Mouse (Mus musculus): Measurements from ENCODE around the gene Flg2. TPM values are rescaled to one million over a fixed set of nuclear protein-coding genes. Genes with fewer than 3 reads are reported as not detected.

Gene Flg2
- polyA plus RNA-seq (2012; rRNA removed), result not detected in 2 replicates

GRCm38 (mm10) chr3:93196978-93197377, at the start of gene Flg2:
TSS of gene Flg2 (plus strand) at chr3:93197278.
- Histone ChIP-seq H3K4me1 (ENCODE audit: control insufficient read depth, insufficient read depth, low read length) (no peaks in the 10 kb centered on the region), H3K4me3 (replicated peaks; ENCODE audit: extremely low read depth, low read depth, low read length) (no peak within 1 kb of the TSS)
- 84% methylated on average over 3 of the region's 3 CpGs for WGBS
- no peak for DNase-seq
- TF ChIP-seq POLR2A (IDR thresholded peaks at IDR 0.05; ENCODE audit: borderline replicate concordance, extremely low read depth, low read depth, low read length), result no peak
- no peak for TF ChIP-seq CTCF (IDR thresholded peaks at IDR 0.05; ENCODE audit: insufficient read depth, low read length)

DNA sequence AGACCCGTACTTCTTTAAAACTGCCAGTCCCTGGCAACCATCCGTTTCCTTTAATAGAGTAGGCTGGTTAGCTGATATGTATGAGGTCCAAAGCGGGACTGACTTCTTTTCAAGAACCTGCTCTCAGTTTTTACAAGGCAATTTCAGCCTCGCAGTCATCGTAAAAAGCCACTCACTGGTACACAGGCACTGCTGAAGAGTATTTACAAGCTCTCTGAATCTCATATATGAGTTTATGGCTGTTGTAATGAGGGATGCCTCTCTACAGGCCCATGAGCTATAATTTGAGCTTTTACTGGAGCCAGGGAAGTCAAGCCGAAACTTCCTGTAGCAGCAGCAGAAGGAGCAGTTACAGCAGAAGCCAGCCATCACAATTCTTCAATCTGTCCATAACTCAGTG, 34.6 kb upstream of the Flg2 start:
- TF ChIP-seq CTCF (IDR thresholded peaks at IDR 0.05; ENCODE audit: insufficient read depth, low read length) (no peak), POLR2A (IDR thresholded peaks at IDR 0.05; ENCODE audit: borderline replicate concordance, extremely low read depth, low read depth, low read length) (no peak)
- H3K4me3 ChIP-seq (replicated peaks; ENCODE audit: extremely low read depth, low read depth, low read length), result no peak overlapping the region
- DNase-seq, result no peak
- WGBS, result 78% methylated on average over 6 of the region's 6 CpGs
- H3K4me1 ChIP-seq (ENCODE audit: control insufficient read depth, insufficient read depth, low read length), result no peaks in the 10 kb centered on the region

- WGBS, result 57% methylated on average over 1 of the region's 1 CpGs
- TF ChIP-seq POLR2A (IDR thresholded peaks at IDR 0.05; ENCODE audit: borderline replicate concordance, extremely low read depth, low read depth, low read length) (no peak), CTCF (IDR thresholded peaks at IDR 0.05; ENCODE audit: insufficient read depth, low read length) (no peak)
- Histone ChIP-seq H3K4me3 (replicated peaks; ENCODE audit: extremely low read depth, low read depth, low read length) (no peak overlapping the region), H3K4me1 (ENCODE audit: control insufficient read depth, insufficient read depth, low read length) (no peaks in the 10 kb centered on the region)
- DNase-seq, result no peak
Measured at GRCm38 (mm10) chr3:93162996-93163592, 34.0 kb upstream of the Flg2 start.

DNA sequence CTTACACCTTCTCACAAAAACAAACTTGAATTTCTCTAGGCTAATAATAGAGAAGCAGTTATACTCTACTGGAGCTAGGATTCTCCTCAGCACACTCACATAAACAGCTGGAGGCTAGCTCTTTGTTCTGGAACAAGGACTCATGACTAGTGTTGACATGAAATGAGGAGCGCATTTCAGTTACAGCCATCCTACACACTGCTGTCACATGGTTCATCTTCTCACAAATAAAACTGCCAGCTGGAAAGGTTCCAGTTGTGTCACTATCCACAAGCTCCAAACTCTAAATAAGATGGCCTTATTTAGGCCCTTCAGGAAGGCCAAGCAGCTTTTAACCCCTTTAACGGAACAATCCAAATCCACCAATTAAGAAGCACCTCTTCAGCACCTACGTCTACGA, 16.2 kb upstream of the Flg2 start:
- DNase-seq, result no peak
- 80% methylated on average over 4 of the region's 4 CpGs for WGBS
- Histone ChIP-seq H3K4me3 (replicated peaks; ENCODE audit: extremely low read depth, low read depth, low read length) (no peak overlapping the region), H3K4me1 (ENCODE audit: control insufficient read depth, insufficient read depth, low read length) (no peaks in the 10 kb centered on the region)
- TF ChIP-seq POLR2A (IDR thresholded peaks at IDR 0.05; ENCODE audit: borderline replicate concordance, extremely low read depth, low read depth, low read length) (no peak), CTCF (IDR thresholded peaks at IDR 0.05; ENCODE audit: insufficient read depth, low read length) (no peak)

DNA sequence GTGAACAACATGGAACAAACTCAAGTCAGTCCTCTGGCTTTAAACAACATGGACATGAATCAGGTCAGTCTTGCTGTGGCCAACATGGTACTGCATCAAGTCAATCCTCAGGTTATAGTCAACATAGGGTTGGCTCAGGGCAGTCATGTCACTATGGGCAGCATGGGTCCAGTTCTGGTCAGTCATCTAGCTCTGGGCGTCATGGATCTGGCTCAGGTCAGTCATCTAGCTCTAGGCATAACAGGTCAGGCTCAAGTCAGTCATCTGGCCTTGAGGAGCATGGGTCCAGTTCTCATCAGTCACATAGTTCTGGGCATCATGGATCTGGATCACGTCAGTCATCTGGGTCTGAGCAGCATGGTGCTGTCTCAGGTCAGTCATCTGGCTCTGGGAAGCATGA, 4.9 kb downstream of the Flg2 start:
- 77% methylated on average over 2 of the region's 2 CpGs for WGBS
- Histone ChIP-seq H3K4me3 (replicated peaks; ENCODE audit: extremely low read depth, low read depth, low read length) (no peak overlapping the region), H3K4me1 (ENCODE audit: control insufficient read depth, insufficient read depth, low read length) (no peaks in the 10 kb centered on the region)
- no peak for TF ChIP-seq POLR2A (IDR thresholded peaks at IDR 0.05; ENCODE audit: borderline replicate concordance, extremely low read depth, low read depth, low read length)
- no peak for TF ChIP-seq CTCF (IDR thresholded peaks at IDR 0.05; ENCODE audit: insufficient read depth, low read length)
- no peak for DNase-seq

GRCm38 (mm10) chr3:93202499-93202898, 5.4 kb downstream of the Flg2 start:
- Histone ChIP-seq H3K4me3 (replicated peaks; ENCODE audit: extremely low read depth, low read depth, low read length) (no peak overlapping the region), H3K4me1 (ENCODE audit: control insufficient read depth, insufficient read depth, low read length) (no peaks in the 10 kb centered on the region)
- no peak for DNase-seq
- TF ChIP-seq CTCF (IDR thresholded peaks at IDR 0.05; ENCODE audit: insufficient read depth, low read length) (no peak), POLR2A (IDR thresholded peaks at IDR 0.05; ENCODE audit: borderline replicate concordance, extremely low read depth, low read depth, low read length) (no peak)
- WGBS, result 92% methylated on average over 4 of the region's 4 CpGs

Other genes with a start within 250 kb of the Flg2 start
- gene Lce3d, start 239.9 kb upstream of the Flg2 start, polyA plus RNA-seq (2012; rRNA removed), result 64.5 TPM in 1 of 2 replicates, not detected in the other
- gene Lce3e, start 230.2 kb upstream of the Flg2 start, polyA plus RNA-seq (2012; rRNA removed), result 169 TPM in 1 of 2 replicates, not detected in the other
- gene Lce3f, start 205.1 kb upstream of the Flg2 start, polyA plus RNA-seq (2012; rRNA removed), result 237 TPM in 1 of 2 replicates, not detected in the other
- 273 TPM in 1 of 2 replicates, not detected in the other for gene Crct1, start 181.6 kb upstream of the Flg2 start, polyA plus RNA-seq (2012; rRNA removed)
- gene Lce1m, start 178.2 kb upstream of the Flg2 start, polyA plus RNA-seq (2012; rRNA removed), result 2.9 TPM in 1 of 2 replicates, not detected in the other
- gene Gm4858, start 128.5 kb upstream of the Flg2 start, polyA plus RNA-seq (2012; rRNA removed), result not detected in 2 replicates
- gene Crnn, start 52.5 kb upstream of the Flg2 start, polyA plus RNA-seq (2012; rRNA removed), result not detected in 2 replicates
- 1.7 TPM in 1 of 2 replicates, not detected in the other for gene Flg, start 76.2 kb downstream of the Flg2 start, polyA plus RNA-seq (2012; rRNA removed)
- 3.0 TPM in 1 of 2 replicates, not detected in the other for gene Hrnr, start 122.5 kb downstream of the Flg2 start, polyA plus RNA-seq (2012; rRNA removed)
- gene Rptn, start 196.4 kb downstream of the Flg2 start, polyA plus RNA-seq (2012; rRNA removed), result 0.16 and 42.1 TPM in 2 replicates
- gene Tchh, start 245.1 kb downstream of the Flg2 start, polyA plus RNA-seq (2012; rRNA removed), result 0.27 and 0.28 TPM in 2 replicates